Mouse (Mus musculus): Measurements from ENCODE around the gene Sulf2. TPM values are rescaled to one million over a fixed set of nuclear protein-coding genes. Genes with fewer than 3 reads are reported as not detected.

The Sulf2 gene
- total and polyA plus RNA-seq, 2 experiments from 2014 or later, result 54.8 to 86.5 TPM

- Histone ChIP-seq H3K4me1 (ENCODE audit: control insufficient read depth, insufficient read depth) (peaks cover 5% of the 10 kb centered on the region; the same call in 1 of the 2 replicates), H3K9ac (replicated peaks; ENCODE audit: low read depth, low read length) (no peak overlapping the region), H3K9me3 (replicated peaks; ENCODE audit: control insufficient read depth, low read length) (no peaks in the 10 kb centered on the region), H3K27me3 (ENCODE audit: control insufficient read depth, insufficient read depth, low read length) (no peaks in the 10 kb centered on the region), H3K36me3 (replicated peaks; ENCODE audit: control insufficient read depth, insufficient read depth, low read length) (no peaks in the 10 kb centered on the region), H3K4me2 (ENCODE audit: low read depth, low read length) (no peak overlapping the region), H3K27ac (ENCODE audit: low read depth) (no peak overlapping the region), H3K4me3 (ENCODE audit: low read depth, low read length) (no peak overlapping the region)
- ATAC-seq (ENCODE audit: insufficient read depth, low read depth) (no peak), DNase-seq (ENCODE audit: low spot score) (no peak)
- TF ChIP-seq EP300 (IDR thresholded peaks at IDR 0.05; ENCODE audit: low read depth), result no peak
- TF ChIP-seq CTCF (IDR thresholded peaks at IDR 0.05; ENCODE audit: low read depth), result no peak
- WGBS, result 67% methylated on average over 1 of the region's 1 CpGs
These were observed 9.1 kb upstream of the Sulf2 start for GRCm38 (mm10) chr2:166164601-166165000.

- Histone ChIP-seq H3K27ac (ENCODE audit: low read depth) (no peak overlapping the region), H3K4me2 (ENCODE audit: low read depth, low read length) (no peak overlapping the region), H3K9ac (replicated peaks; ENCODE audit: low read depth, low read length) (no peak overlapping the region), H3K4me1 (ENCODE audit: control insufficient read depth, insufficient read depth) (peaks cover 5% of the 10 kb centered on the region; the same call in 1 of the 2 replicates), H3K4me3 (ENCODE audit: low read depth, low read length) (no peak overlapping the region), H3K9me3 (replicated peaks; ENCODE audit: control insufficient read depth, low read length) (no peaks in the 10 kb centered on the region), H3K36me3 (replicated peaks; ENCODE audit: control insufficient read depth, insufficient read depth, low read length) (no peaks in the 10 kb centered on the region), H3K27me3 (ENCODE audit: control insufficient read depth, insufficient read depth, low read length) (no peaks in the 10 kb centered on the region)
- DNase-seq (ENCODE audit: low spot score) (no peak), ATAC-seq (ENCODE audit: insufficient read depth, low read depth) (no peak)
- 75% methylated on average over 6 of the region's 6 CpGs for WGBS
- TF ChIP-seq CTCF (IDR thresholded peaks at IDR 0.05; ENCODE audit: low read depth) (no peak), EP300 (IDR thresholded peaks at IDR 0.05; ENCODE audit: low read depth) (no peak)
These were observed 8.5 kb upstream of the Sulf2 start for GRCm38 (mm10) chr2:166163917-166164316.

DNA sequence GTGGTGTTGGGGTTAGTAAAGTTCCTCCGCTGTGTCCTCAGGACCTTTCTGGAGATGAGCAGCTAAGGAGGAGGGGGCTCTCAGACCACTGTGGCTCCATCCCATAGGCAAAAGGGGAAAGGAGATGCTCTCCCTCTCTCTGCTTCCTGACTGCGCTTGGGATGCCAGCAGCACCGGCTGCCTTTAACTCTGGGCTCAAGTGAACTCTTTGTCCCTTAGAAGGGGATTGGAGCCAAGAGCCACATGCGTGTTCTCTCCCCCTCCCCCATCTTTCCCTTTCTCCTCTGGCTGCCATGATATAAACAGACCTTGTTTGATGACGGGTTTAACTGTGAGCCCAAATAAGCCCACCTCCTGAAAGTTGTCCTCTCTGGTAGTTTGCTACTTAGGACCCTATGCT is 7.8 kb upstream of the Sulf2 start:
- Histone ChIP-seq H3K4me3 (ENCODE audit: low read depth, low read length) (no peak overlapping the region), H3K9ac (replicated peaks; ENCODE audit: low read depth, low read length) (no peak overlapping the region), H3K4me1 (ENCODE audit: control insufficient read depth, insufficient read depth) (peaks cover 5% of the 10 kb centered on the region; the same call in 1 of the 2 replicates), H3K27me3 (ENCODE audit: control insufficient read depth, insufficient read depth, low read length) (no peaks in the 10 kb centered on the region), H3K4me2 (ENCODE audit: low read depth, low read length) (no peak overlapping the region), H3K9me3 (replicated peaks; ENCODE audit: control insufficient read depth, low read length) (no peaks in the 10 kb centered on the region), H3K36me3 (replicated peaks; ENCODE audit: control insufficient read depth, insufficient read depth, low read length) (no peaks in the 10 kb centered on the region), H3K27ac (ENCODE audit: low read depth) (no peak overlapping the region)
- 56% methylated on average over 5 of the region's 5 CpGs for WGBS
- no peak for TF ChIP-seq EP300 (IDR thresholded peaks at IDR 0.05; ENCODE audit: low read depth)
- no peak for TF ChIP-seq CTCF (IDR thresholded peaks at IDR 0.05; ENCODE audit: low read depth)
- no peak for DNase-seq (ENCODE audit: low spot score)
- peak; percentile 37; the same call in 1 of the 2 replicates for ATAC-seq (ENCODE audit: insufficient read depth, low read depth)

DNA sequence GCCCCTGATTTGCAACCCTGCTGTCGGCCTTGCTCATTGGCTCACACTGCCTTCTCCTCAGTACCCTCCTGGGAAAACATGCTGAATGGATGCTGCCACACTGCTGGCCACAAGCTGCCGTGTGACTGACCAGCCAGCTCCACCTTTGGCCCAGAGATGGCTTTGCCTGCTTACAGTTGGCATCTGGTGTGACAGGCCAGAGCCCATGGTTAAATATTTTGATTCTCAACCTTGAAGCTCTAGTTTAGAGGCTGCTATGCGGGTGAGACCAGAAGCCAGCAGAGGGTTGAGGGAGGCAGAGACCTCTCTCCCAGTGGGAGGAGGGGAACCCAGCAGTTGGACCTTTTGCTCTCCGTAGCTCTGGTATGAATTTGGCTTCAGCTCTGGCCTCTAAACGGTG is 6.7 kb upstream of the Sulf2 start:
- Histone ChIP-seq H3K4me3 (ENCODE audit: low read depth, low read length) (no peak overlapping the region), H3K9ac (replicated peaks; ENCODE audit: low read depth, low read length) (no peak overlapping the region), H3K9me3 (replicated peaks; ENCODE audit: control insufficient read depth, low read length) (no peaks in the 10 kb centered on the region), H3K4me2 (ENCODE audit: low read depth, low read length) (no peak overlapping the region), H3K27ac (ENCODE audit: low read depth) (no peak overlapping the region), H3K4me1 (ENCODE audit: control insufficient read depth, insufficient read depth) (peaks cover 5% of the 10 kb centered on the region; the same call in 1 of the 2 replicates), H3K27me3 (ENCODE audit: control insufficient read depth, insufficient read depth, low read length) (no peaks in the 10 kb centered on the region), H3K36me3 (replicated peaks; ENCODE audit: control insufficient read depth, insufficient read depth, low read length) (no peaks in the 10 kb centered on the region)
- ATAC-seq (ENCODE audit: insufficient read depth, low read depth) (no peak), DNase-seq (ENCODE audit: low spot score) (no peak)
- TF ChIP-seq EP300 (IDR thresholded peaks at IDR 0.05; ENCODE audit: low read depth) (no peak), CTCF (IDR thresholded peaks at IDR 0.05; ENCODE audit: low read depth) (no peak)
- 76% methylated on average over 5 of the region's 5 CpGs for WGBS

DNA sequence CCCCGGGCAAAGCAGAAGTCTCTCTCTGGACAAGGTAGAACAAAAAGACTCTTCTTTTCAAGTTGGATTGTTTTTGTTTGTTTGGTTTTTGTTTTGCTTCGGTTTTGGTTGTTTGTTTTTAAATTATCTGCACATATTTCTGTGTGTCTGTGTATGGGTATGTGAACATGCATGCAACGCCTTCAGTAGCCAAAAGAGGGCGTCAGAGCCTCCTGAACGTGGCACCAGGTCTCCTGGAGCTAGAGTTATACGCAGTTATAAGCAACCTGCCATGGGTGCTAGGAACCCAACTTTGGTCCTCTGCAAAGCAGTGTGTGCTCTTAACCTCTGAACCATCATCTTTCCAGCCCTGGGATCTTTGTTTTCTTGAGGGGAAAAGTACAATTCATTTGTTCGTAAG is 3.8 kb upstream of the Sulf2 start:
- WGBS, result 85% methylated on average over 7 of the region's 7 CpGs
- no peaks in the 10 kb centered on the region for H3K9me3 ChIP-seq (replicated peaks; ENCODE audit: control insufficient read depth, low read length)
- no peak for TF ChIP-seq EP300 (IDR thresholded peaks at IDR 0.05; ENCODE audit: low read depth)
- peak; percentile 11; the same call in 1 of the 2 replicates for TF ChIP-seq CTCF (IDR thresholded peaks at IDR 0.05; ENCODE audit: low read depth)
- no peaks in the 10 kb centered on the region for H3K27me3 ChIP-seq (ENCODE audit: control insufficient read depth, insufficient read depth, low read length)
- DNase-seq (ENCODE audit: low spot score) (no peak), ATAC-seq (ENCODE audit: insufficient read depth, low read depth) (no peak)
- H3K4me1 ChIP-seq (ENCODE audit: control insufficient read depth, insufficient read depth), result peaks cover 9% of the 10 kb centered on the region; the same call in 1 of the 2 replicates
- H3K27ac ChIP-seq (ENCODE audit: low read depth), result no peak overlapping the region
- H3K36me3 ChIP-seq (replicated peaks; ENCODE audit: control insufficient read depth, insufficient read depth, low read length), result no peaks in the 10 kb centered on the region
- no peak overlapping the region for H3K9ac ChIP-seq (replicated peaks; ENCODE audit: low read depth, low read length)
- H3K4me3 ChIP-seq (ENCODE audit: low read depth, low read length), result no peak overlapping the region
- no peak overlapping the region for H3K4me2 ChIP-seq (ENCODE audit: low read depth, low read length)
